Mouse (Mus musculus) MEL (cell line): ENCODE data around the gene Gm3411.
"Not testable (repeated sequence)": the region's sequence is repeated elsewhere in the genome, so short reads cannot be mapped to it uniquely, and the experiment has no call there.

Source experiments
- CTCF ChIP-seq, 3 experiments: IDR thresholded peaks in 2 of 3; conservative IDR thresholded peaks in 1 of 3; 2 replicates each; pipeline ENCODE4 v1.5.1; 2011 to 2012; ENCODE audit warnings: low read length in 3 of 3, low read depth in 2 of 3, mild to moderate bottlenecking in 2 of 3, improper control_type of control experiment in 1 of 3, inconsistent platforms in 1 of 3, mixed read lengths in 1 of 3, moderate library complexity in 1 of 3; ENCODE audit not compliant: control insufficient read depth in 1 of 3, insufficient read depth in 1 of 3, poor library complexity in 1 of 3, severe bottlenecking in 1 of 3
- ELF1 ChIP-seq: IDR thresholded peaks from 2 replicates; pipeline ENCODE4 v1.6.1; 2014; ENCODE audit warnings: low read depth, mild to moderate bottlenecking, inconsistent platforms, low read length, improper control_type of control experiment, moderate library complexity
- ZC3H11A ChIP-seq: IDR thresholded peaks from 2 replicates; pipeline ENCODE4 v1.6.1; 2012; ENCODE audit warnings: low read depth, mild to moderate bottlenecking, inconsistent platforms, low read length, improper control_type of control experiment

- TF ChIP-seq CTCF (IDR thresholded peaks at IDR 0.05 in 2 of 3, conservative IDR thresholded peaks at IDR 0.05 in 1 of 3; ENCODE audit: control insufficient read depth in 1 of 3, insufficient read depth in 1 of 3, low read depth in 2 of 3, low read length in 3 of 3, poor library complexity in 1 of 3, severe bottlenecking in 1 of 3); ELF1; ZC3H11A: not testable (repeated sequence)
These were observed 17.7 kb upstream of the Gm3411 start, which contains the start of gene Gm21103 for GRCm38 (mm10) chr14:6304743-6305142.
